Mouse (Mus musculus) ovary, postnatal 36 days (tissue): ENCODE measurements around the gene Dnajc5.
A peak's percentile ranks its signal among the peaks of the same experiment; 100 is the strongest.
"Not testable (repeated sequence)": the region's sequence is repeated elsewhere in the genome, so short reads cannot be mapped to it uniquely, and the experiment has no call there.

ENCODE experiments used
- DNase-seq: peaks from one replicate; pipeline ENCODE4 v3.0.0; 2022; ENCODE audit warnings: low spot score, mixed read lengths

Dnajc5 gene

GRCm38 (mm10) chr2:181520118-181520935, at the start of gene Dnajc5:
Dnajc5 (plus strand) TSS chr2:181520485.
- DNase-seq: peak; percentile 98

DNA sequence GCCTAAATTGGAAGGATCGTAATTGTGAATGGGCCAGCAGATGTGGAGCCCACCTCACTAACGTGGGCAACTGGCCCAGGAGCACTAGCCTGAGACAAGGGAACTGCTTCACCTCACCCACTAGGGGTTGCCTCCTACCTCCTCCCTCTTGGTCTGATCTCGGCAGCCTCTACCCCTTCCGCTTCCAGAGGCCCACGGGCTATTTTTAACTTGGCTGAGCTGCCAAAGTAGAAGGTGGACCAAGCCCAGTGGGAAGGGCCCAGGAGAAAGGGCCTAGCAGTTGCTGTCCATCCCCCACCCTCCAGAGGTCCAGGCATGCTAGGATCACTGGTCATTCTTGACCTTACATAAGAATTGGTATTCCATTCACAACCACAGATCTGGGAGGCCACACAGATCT, 49.0 kb upstream of the Dnajc5 start:
- no peak for DNase-seq

- no peak for DNase-seq
These were observed 47.9 kb upstream of the Dnajc5 start for GRCm38 (mm10) chr2:181472256-181472827.

DNA sequence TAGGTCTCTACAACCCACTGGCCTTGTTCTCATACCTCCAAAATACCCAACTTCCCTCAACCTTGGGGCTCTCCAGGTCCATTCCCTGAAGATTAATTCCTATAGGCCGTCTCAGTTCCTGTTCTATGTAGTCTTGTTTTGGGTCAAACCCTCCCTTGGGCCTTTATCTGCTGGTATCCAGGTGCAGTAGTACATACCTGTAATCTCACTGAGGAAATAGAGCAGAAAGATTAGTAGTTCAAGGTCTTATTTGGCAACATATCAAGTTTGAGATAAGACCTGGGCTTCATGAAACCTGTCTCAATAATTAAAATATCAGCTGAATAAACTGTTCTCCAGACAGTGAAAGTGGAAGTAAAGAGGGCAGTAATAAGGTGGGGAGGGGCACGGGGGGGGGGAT, 37.2 kb upstream of the Dnajc5 start:
- no peak for DNase-seq

DNA sequence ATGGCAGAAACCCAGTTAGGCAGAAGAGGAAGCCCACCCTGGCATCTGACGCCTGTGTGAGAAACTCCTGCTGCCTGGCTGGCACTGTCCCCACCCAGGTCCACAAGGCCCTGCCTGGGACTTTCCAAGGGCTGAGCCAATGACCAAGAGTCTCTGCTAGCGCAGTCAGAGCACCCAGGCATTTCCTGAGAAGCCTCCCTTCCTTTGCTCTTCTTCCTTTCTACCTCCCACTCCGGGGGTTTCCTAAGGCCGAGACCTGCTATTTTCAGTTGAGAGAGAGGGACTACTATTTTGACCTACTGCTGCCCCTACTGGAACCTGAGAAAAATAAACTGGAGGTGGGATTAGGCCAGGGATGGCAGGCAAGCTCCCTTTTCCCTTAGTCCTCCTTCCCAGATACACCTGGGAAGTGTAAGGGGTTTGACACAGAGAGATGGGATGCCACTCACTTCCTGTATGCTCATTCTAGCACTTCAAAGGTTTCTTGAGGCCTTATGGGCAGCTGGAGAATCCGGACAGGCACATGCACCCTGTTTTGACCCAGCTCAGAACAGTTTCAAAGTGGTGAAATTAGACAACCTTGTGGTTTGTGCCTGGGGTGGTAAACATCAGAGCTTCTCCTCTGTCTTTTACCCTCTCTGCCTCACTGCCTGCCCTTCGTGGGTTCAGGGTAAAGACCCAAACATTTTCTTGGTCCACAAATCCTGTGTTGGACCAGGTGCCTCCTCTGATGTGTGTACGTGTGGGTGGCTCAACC, 36.5 kb upstream of the Dnajc5 start:
- DNase-seq: peak; percentile 43

DNA sequence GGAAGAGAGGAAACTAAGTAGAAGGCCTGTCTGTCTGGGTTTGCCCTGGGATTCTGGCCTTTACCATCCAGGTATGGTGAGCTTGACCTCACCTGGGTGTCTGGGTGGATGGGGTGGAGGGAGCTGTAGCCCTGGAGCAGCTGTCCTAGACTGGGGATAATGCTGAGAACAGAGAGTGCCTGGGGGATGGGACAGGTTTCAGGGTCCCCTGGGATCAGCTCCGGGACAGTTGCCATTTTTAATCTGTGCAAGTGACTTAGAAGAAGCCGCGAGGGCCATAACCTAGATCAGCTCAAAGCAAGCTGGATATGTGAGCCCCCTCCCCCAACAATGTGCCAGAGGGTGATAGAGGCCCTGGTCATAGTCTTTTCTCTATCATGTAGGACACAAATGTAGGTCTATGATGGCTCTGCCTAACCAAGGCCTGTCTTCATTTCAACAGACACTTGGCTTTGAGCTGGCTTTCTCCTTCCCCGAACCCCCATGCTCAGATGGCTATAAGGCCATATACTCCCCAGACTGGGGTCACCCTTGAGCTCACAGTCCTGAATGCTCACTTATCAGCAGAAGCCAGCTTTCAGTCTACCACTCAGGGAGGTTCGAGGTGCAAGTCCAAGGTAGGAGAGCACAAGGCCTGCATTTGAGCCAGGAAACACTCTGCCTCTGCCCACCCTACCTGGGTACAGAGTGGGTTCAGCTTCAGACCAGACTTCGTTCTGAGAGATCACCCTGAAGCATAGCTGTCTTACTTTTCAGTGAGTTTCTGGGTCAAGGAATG, 35.6 kb upstream of the Dnajc5 start:
- no peak for DNase-seq

DNA sequence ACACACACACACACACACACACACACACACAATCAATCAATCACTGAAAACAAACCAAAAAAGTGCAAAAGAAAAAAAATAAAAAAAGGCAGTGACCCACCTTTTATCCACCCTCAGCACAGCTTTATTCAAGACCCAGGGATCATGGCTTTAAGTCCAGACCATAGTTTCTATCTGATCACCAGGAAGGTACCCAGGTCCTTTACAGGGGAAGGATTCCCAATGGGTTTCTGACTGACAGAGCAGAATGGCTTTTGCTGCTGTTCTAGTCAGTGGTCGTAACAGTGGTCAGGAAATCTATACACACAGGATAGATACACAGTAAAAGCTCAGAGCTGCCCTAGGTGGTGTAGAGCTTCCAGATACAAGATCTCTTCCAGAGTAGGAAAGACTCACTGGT, 34.5 kb upstream of the Dnajc5 start:
- no peak for DNase-seq

- DNase-seq: peak; percentile 65
These were observed 32.7 kb upstream of the Dnajc5 start for GRCm38 (mm10) chr2:181487338-181488277.

- DNase-seq: peak; percentile 30
These were observed 28.7 kb upstream of the Dnajc5 start for GRCm38 (mm10) chr2:181491432-181492205.

DNA sequence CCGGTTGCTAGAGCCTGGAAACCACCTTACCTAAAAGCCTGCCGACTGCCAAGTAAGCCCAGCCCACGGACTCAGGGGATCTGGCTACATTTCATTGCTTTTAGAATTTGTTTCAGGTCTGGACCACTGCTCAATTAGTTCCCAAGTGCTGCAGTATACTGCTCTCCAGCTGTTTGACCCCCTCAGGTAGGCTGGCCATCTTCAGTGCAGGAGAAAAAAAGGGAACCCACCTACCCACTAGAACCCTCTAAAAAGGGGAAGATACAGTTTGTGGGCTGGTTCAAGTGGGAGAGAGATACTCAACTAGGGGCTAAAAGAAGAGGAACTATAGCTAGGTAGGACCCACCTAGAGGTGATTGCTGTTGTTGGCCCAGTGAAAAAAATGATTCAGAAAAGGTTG, 28.1 kb upstream of the Dnajc5 start:
- no peak for DNase-seq

GRCm38 (mm10) chr2:181493156-181493927, 26.9 kb upstream of the Dnajc5 start, which contains the start of gene Abhd16b:
Abhd16b (plus strand) TSS chr2:181493206.
- DNase-seq: no peak

DNA sequence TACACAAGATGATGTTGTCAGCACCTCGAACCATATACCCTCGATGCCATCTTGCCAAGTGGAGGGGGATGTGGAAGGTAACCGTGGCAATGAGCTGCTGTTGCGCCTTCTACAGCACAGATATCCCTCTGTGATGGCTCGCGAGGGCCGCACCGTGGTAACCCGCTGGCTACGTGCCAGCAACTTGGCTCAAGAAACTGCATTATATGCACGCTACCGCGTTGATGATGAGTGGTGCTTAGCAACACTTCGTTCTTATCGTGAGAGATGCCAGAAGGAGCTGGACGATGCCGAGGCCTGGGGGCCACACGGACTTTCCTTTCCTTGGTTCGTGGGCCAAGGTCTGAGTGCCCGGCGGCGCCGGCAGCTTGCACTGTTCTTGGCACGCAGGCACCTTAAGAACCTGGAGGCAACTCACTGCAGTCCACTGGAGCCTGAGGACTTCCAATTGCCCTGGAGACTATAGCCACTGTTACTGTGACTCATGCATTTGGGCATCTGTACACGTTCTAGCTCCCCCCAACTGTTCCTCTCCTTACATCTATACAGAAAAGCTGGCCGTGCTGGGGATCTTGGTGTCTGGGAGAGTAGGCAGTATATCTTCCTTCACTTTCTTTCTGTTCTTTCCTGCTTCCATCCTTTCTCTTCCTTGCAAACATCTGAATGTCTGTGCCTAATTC, 25.9 kb upstream of the Dnajc5 start:
- no peak for DNase-seq

DNA sequence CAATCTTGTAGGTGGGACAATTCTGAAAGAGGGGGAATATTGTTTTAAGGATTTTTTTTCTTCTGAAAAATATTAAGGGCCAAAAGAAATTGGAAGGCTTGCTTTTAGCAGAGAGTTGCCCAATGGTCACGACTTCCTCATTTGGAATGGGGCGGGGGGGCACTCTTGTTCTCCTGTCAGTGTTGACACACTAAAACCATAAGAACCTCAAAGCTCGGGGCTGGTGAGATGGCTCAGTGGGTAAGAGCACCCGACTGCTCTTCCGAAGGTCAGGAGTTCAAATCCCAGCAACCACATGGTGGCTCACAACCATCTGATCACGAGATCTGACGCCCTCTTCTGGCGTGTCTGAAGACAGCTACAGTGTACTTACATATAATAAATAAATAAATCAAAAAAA, 24.4 kb upstream of the Dnajc5 start:
- DNase-seq: not testable (repeated sequence)

DNA sequence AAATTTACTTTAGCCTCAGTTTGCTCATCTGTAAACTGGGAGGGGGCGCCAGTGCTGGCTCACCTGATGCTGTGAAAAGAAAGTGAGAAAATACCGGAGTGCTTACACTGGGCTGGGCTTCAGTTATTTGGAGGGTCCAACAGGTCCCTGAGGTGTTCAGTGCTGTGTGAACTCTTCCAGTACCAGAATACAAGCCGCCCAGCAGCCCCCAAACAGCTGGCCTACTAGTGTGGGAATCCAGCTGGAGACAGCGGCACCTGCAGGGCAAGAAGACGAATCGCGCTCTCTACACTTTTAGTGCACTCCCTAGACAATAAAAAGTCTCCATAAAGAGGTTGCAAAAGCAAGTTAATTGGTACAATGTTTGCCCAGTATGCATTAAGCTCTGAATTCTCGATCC, 24.0 kb upstream of the Dnajc5 start:
- DNase-seq: peak; percentile 65

DNA sequence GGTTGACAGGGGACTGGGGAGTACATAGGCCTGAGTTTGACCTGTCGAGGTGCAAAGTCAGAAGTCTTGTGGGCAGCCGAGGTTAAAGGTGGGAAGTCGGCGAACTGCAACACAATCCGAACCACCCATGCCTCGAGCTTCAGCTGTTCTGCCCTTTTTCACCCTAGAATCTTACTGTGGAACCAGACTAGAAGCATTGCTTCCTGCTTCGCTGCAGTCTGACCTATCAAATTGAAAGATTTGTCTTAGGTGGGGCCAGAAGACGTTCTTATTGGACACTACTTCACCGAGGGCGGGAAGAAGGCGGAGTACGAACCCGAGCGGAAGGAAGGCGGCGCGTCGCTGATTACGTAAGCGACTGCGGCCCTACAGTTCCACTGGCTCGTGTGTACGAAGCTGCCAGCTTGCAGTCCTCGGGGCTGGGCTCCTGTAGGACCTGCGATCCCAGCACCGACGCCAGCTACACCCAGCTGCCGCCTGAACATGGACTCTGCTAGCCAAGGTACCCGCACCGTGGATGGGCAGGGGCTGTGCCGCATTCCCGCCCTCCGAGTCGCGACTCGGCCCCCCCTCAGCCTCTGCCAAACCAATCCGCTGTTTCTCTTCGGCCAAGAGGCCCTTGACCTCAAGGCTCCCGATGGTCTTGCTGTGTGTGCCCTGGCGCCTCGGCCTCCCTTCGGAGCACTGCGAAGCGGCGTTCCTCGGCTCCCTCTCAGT, 23.3 kb upstream of the Dnajc5 start, which contains the start of gene Tpd52l2:
TSS of gene Tpd52l2 (plus strand) at position 312 of the 717 bp plus-strand sequence.
- DNase-seq: peak; percentile 88

GRCm38 (mm10) chr2:181497548-181497875, 22.8 kb upstream of the Dnajc5 start:
- peak; percentile 65 for DNase-seq

GRCm38 (mm10) chr2:181498644-181499043, 21.6 kb upstream of the Dnajc5 start:
- DNase-seq: no peak

GRCm38 (mm10) chr2:181509191-181509590, 11.1 kb upstream of the Dnajc5 start:
- no peak for DNase-seq
